Mouse (Mus musculus) midbrain, embryonic 15.5 days (tissue): Measurements from ENCODE around the gene Dpp6. TPM values are rescaled to one million over a fixed set of nuclear protein-coding genes. Genes with fewer than 3 reads are reported as not detected.

Experiments
- ATAC-seq: fragments of 200-750 bp; cut with Nextera tagmentation; replicated peaks from 2 replicates; pipeline ENCODE4 v1.8.0; 2017; ENCODE audit warnings: moderate TSS enrichment
- H3K27ac ChIP-seq: fragments of 300-500 bp; sonication (generic); 2 replicates; pipeline ENCODE4 v1.5.1; 2015; ENCODE audit warnings: mild to moderate bottlenecking, inconsistent platforms
- H3K27me3 ChIP-seq: fragments of 300-500 bp; sonication (generic); replicated peaks from 2 replicates; pipeline ENCODE4 v1.6.1; 2015; ENCODE audit warnings: inconsistent platforms
- H3K36me3 ChIP-seq: fragments of 300-500 bp; sonication (generic); replicated peaks from 2 replicates; pipeline ENCODE4 v1.6.1; 2015; ENCODE audit warnings: inconsistent platforms
- H3K4me1 ChIP-seq: fragments of 300-500 bp; sonication (generic); 2 replicates; pipeline ENCODE4 v1.6.1; 2015; ENCODE audit warnings: inconsistent platforms
- H3K4me2 ChIP-seq: fragments of 300-500 bp; sonication (generic); 2 replicates; pipeline ENCODE4 v1.6.1; 2015; ENCODE audit warnings: inconsistent platforms, mild to moderate bottlenecking, moderate library complexity
- H3K4me3 ChIP-seq: fragments of 300-500 bp; sonication (generic); 2 replicates; pipeline ENCODE4 v1.5.1; 2015; ENCODE audit warnings: mild to moderate bottlenecking, inconsistent platforms
- H3K9ac ChIP-seq: fragments of 300-500 bp; sonication (generic); 2 replicates; pipeline ENCODE4 v1.6.1; 2015; ENCODE audit warnings: mild to moderate bottlenecking, inconsistent platforms
- H3K9me3 ChIP-seq: fragments of 300-500 bp; sonication (generic); 2 replicates; pipeline ENCODE4 v1.6.1; 2016; ENCODE audit warnings: inconsistent platforms
- WGBS: fragments of 180-500 bp; shearing (Covaris S2); methylation state at CpG from one replicate; pipeline ENCODE4 v1.1.7; 2015; ENCODE audit warnings: mixed read lengths; 5-methylcytosine and 5-hydroxymethylcytosine counted together
- polyA plus RNA-seq: library from polyadenylated mRNA; unstranded; fragments of >200 nt; fragmentation: Nextera tagmentation; extraction: Ambion mirVana; gene quantifications from 2 replicates; pipeline ENCODE4 v1.2.1, GENCODE M21; 2015

Dpp6 gene
- polyA plus RNA-seq, 1 experiment from 2014 or later = 88.3 TPM

DNA sequence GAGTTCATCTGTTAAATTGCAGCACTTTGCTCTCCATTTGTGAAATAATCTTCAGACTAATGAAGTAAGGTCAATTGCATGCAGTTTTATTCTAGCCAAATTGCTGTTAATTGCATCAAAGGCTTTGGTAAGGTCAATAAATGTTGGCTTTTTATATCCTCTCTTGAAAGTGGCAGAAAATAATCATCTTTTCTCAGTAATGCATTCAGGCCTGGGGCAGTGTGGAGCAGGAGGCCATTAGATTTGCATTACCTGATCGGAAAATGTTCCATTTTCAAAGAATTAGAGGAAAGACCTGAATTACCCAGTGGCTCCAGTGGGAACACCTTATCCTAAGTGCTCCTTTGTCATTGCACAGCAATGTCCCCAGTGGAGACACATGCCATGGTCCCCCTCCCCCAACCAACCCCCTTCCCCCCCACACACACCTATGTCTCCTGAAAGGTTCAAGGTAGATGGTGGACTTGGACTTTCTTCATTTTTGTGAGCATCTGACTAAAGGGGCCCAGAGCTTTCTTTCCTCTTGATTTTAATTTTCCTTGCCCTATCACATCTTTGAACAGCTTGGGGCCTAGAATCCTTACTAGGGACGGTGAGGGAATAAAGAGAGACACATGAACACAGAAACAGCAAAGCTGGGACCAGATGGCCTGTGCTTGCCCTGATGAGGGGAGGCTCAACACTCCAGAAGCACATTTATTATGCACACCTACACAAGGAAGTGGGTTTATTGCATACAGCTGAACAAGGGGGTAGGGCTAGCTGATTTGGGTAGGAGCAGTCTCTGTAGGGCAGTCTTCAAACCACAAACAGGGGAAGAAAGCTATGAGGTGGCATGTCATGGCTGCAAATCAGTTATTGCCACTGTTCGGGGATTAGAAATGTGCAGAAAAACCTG, 506.1 kb downstream of the Dpp6 start:
- ATAC-seq = peak; percentile 53
- WGBS = 53% methylated on average over 3 of the region's 3 CpGs
- Histone ChIP-seq H3K4me2 (no peak overlapping the region), H3K4me3 (no peak overlapping the region), H3K9ac (no peak overlapping the region), H3K36me3 (no peaks in the 10 kb centered on the region), H3K4me1 (peaks cover 5% of the 10 kb centered on the region; the same call in 1 of the 2 replicates), H3K27me3 (no peaks in the 10 kb centered on the region), H3K27ac (0 out of 2 replicates have a peak overlapping the region, but pooled peaks have one; percentile 10), H3K9me3 (no peaks in the 10 kb centered on the region)

DNA sequence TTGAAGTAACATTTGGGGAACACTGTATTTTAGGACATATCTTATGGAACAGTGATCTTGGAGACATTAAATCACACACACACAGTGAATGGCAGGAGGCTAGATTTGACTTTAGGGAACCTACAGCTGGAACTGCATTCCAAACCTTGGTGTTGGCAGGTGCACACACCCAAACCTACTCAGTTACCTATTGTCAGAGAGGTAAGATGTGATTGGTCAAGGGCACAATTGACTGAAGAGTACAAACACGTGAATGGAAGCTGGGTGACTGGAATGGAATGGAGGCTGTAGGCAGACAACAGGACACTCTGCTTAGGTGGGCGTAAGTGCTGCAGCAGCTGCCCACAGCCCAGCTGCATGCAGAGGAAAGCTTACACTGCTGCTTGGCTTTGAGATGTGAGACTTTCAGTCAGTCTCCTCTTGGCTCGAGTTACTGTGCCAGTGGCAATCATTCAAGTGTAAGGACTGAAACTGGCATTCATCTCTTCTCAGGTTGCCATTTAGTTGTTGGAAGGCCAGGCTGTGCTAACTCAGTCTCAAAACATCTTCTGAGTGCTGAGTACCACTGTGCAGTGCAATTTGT, 507.4 kb downstream of the Dpp6 start:
- H3K9ac ChIP-seq = no peak overlapping the region
- no peak overlapping the region for H3K4me2 ChIP-seq
- 70% methylated on average over 3 of the region's 3 CpGs for whole genome bisulfite sequencing
- peaks cover 5% of the 10 kb centered on the region; the same call in 1 of the 2 replicates for H3K4me1 ChIP-seq
- H3K27ac ChIP-seq = no peak overlapping the region
- ATAC-seq = no peak
- H3K9me3 ChIP-seq = no peaks in the 10 kb centered on the region
- H3K27me3 ChIP-seq = no peaks in the 10 kb centered on the region
- no peaks in the 10 kb centered on the region for H3K36me3 ChIP-seq
- no peak overlapping the region for H3K4me3 ChIP-seq

DNA sequence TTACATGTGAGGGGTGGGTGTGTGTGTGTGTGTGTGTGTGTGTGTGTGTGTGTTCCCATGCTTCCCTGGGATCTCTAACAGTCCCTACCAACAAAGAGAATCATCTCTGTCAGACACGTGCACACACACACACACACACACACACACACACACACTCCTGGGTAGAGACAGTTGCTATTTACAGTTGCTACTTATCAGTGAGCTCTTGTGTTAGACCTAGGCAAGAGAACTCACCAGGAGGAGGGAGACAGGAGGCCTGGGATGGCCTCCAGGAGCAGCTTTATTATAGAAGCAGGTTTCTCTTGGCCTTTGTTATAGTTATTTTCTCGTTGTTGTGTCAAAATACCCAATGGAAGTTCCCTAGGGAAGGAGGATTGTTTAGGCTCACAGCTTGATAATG, 519.7 kb downstream of the Dpp6 start:
- 68% methylated on average over 2 of the region's 2 CpGs for WGBS
- no peaks in the 10 kb centered on the region for H3K27me3 ChIP-seq
- no peak overlapping the region for H3K27ac ChIP-seq
- peaks cover 21% of the 10 kb centered on the region for H3K4me1 ChIP-seq
- no peak overlapping the region for H3K4me3 ChIP-seq
- no peaks in the 10 kb centered on the region for H3K9me3 ChIP-seq
- ATAC-seq = no peak
- no peaks in the 10 kb centered on the region for H3K36me3 ChIP-seq
- no peak overlapping the region for H3K4me2 ChIP-seq
- no peak overlapping the region for H3K9ac ChIP-seq

DNA sequence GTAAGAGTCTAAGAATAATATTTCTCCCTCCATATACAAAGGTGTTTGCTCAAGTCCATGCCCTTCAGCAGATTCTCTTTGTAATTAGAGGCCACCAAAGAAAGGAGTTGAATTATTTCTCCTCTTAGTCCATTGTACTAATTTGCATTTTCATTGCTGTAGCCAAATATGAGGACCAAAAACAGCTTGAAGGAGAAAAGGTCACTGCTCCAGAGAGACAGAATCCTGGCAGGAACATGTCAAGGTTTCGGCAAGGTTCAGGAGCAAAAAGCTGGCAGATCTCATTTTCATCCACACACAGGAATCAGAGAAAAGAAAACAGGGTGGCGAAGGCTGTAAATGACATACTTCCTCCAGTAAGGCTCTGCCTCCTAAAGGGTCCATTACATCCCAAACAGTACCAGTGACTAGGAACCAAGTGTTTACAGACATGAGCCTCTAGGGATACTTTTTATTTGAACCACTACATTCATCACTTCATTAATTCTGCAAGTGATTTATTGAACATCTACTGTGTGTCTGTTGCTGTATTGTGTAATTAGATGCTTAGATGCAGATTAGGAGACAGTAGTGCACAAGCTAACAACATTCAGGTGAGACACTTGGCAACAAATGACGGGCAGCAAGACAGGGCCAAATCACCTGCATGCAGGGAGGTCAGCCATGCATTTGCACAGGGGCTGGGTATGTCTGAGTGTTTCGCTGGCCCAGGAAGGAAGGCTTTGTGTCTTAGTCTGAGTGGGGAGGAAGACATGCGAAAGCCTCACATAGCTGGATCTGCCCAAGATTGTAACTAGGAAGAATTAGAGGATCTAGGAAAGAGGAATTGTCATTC, 522.4 kb downstream of the Dpp6 start:
- ATAC-seq = no peak
- Histone ChIP-seq H3K36me3 (no peaks in the 10 kb centered on the region), H3K4me2 (no peak overlapping the region), H3K27me3 (no peaks in the 10 kb centered on the region), H3K27ac (no peak overlapping the region), H3K9ac (no peak overlapping the region), H3K9me3 (no peaks in the 10 kb centered on the region), H3K4me1 (peaks cover 21% of the 10 kb centered on the region), H3K4me3 (no peak overlapping the region)
- 77% methylated on average over 5 of the region's 5 CpGs for WGBS

DNA sequence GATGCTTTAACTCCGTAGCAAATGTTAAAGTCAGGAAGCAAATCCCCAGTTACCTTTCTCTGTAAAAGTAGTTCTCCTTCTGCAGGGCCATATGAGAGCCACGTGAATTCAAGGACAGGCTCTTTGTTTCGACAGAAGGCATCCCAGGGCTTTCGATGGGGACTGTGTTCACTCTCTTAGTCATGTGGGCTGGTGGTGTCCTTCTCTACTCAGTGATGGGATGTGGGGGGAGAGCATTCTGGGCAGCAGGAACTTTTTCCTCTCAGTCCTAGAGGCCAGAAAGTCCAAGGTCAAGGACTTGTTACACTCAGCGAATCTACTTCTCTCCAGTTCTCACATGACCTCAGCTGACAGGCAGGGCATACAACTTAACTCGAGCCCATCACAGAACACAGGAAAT, 525.3 kb downstream of the Dpp6 start:
- no peaks in the 10 kb centered on the region for H3K27me3 ChIP-seq
- H3K4me2 ChIP-seq = no peak overlapping the region
- 73% methylated on average over 6 of the region's 6 CpGs for WGBS
- H3K36me3 ChIP-seq = no peaks in the 10 kb centered on the region
- H3K27ac ChIP-seq = no peak overlapping the region
- no peaks in the 10 kb centered on the region for H3K9me3 ChIP-seq
- H3K4me1 ChIP-seq = peaks cover 18% of the 10 kb centered on the region
- H3K4me3 ChIP-seq = no peak overlapping the region
- no peak for ATAC-seq
- no peak overlapping the region for H3K9ac ChIP-seq

DNA sequence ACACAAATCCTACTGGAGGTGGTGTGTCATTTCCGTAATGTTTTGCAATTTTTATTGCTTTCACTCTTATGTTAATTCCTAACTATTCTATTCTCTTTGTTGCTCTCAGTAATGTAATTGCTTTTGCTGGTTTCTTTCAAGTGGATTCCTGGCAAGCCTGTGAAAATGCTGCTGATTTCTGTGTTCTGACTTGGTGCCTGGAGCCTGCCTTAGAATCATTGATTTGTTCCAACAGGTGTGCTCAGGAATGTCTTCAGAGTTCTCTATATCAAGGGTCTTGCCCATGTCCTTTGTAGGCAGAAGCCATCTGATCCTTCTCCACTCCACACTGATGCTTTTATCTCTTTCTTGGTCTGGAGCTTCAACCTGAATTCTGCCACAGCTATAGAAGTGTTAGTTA, 526.6 kb downstream of the Dpp6 start:
- Histone ChIP-seq H3K4me3 (no peak overlapping the region), H3K4me2 (no peak overlapping the region), H3K36me3 (no peaks in the 10 kb centered on the region), H3K9ac (no peak overlapping the region), H3K27ac (no peak overlapping the region), H3K27me3 (no peaks in the 10 kb centered on the region), H3K4me1 (peaks cover 22% of the 10 kb centered on the region), H3K9me3 (no peaks in the 10 kb centered on the region)
- peak; percentile 52; the same call in 1 of the 2 replicates for ATAC-seq
- 76% methylated on average over 1 of the region's 1 CpGs for WGBS

DNA sequence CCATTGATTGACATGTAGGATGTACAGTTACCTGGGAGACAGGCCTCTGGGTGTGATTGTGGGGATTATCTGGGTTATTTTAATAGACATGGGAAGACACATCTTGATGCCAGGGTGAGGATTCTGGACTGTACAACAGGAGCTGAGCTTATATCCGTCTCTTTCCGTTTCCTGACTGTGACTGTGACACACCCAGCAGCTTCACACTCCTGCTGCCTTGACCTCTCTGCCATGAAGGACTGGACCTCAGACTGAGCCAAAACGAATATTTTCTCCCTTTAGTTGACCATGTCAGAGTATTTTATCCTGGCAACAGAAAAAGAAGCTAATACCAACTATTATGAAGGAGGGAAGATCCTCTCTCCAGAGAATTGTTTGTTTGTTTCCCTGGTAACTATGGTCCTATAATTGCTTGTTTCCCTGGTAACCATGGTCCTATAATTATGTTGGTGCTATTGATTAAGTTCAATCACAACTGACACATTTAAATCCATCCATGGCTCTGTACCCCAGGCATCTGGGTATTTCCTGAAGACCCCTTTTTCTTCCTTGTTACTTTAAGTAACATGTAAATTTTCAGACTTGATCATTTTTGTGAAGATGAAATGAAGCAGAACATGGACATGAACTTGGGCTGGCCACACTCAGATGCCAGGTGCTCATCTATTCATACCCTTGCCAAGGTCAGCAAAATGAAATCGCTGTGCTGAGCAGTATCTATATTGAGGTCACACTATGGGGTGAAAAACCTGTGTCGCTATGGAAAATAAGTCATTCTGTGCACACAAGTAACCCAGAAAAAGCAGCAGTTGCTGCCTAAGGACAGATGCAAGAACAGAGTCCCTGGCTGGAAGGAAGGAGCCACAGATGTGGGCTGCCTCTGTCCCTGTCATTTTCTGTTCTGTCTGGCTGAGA, 531.4 kb downstream of the Dpp6 start:
- WGBS = 39% methylated on average over 5 of the region's 5 CpGs
- ATAC-seq = 0 out of 2 replicates have a peak, but pooled peaks have one; percentile 12
- H3K9me3 ChIP-seq = no peaks in the 10 kb centered on the region
- no peak overlapping the region for H3K4me3 ChIP-seq
- no peaks in the 10 kb centered on the region for H3K27me3 ChIP-seq
- no peaks in the 10 kb centered on the region for H3K36me3 ChIP-seq
- H3K27ac ChIP-seq = 0 out of 2 replicates have a peak overlapping the region, but pooled peaks have one; percentile 31
- H3K4me2 ChIP-seq = no peak overlapping the region
- H3K4me1 ChIP-seq = peaks cover 18% of the 10 kb centered on the region
- H3K9ac ChIP-seq = no peak overlapping the region

DNA sequence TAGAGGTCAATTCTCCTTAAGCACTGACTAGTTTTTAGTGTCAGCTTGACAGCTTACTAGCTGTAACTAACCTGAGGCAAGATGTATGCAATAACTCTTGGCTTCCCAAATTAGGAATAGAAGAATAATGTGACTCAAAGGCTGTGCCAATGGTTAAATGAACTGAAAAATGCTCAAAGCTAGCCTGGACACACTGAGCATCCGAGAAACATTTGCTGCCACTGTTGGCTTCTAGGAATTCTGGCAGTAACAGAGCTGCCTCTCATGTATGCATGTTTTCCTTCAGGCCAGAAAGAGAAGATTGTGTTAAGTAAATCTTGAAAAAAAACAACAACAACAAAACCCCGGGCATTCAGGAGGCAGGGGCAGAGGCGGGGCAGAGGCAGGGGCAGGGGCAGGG, 540.6 kb downstream of the Dpp6 start:
- H3K27ac ChIP-seq = no peak overlapping the region
- 82% methylated on average over 3 of the region's 3 CpGs for WGBS
- H3K9ac ChIP-seq = no peak overlapping the region
- H3K4me1 ChIP-seq = no peaks in the 10 kb centered on the region
- no peak overlapping the region for H3K4me2 ChIP-seq
- H3K36me3 ChIP-seq = no peaks in the 10 kb centered on the region
- H3K4me3 ChIP-seq = no peak overlapping the region
- no peaks in the 10 kb centered on the region for H3K9me3 ChIP-seq
- ATAC-seq = no peak
- H3K27me3 ChIP-seq = no peaks in the 10 kb centered on the region

DNA sequence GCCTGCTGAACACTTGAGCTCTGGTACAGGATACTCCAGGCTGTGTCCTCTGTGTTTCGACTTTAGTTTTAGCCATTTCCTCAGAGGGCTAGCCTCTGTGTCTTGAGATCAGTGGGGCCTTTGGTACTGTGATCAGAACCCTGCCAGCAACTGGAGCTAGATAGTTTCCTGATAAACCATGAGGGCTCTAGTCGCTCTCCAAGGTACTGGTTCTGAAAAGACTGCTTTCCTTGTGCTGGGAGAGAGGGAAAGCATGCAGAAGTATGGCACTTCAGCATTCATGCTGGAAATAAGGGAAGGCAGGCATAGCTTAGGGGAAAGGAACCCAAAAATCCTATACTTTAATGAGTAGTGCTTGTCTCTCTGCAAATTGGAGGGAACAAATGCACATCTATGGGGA, 548.9 kb downstream of the Dpp6 start:
- no peak overlapping the region for H3K9ac ChIP-seq
- no peaks in the 10 kb centered on the region for H3K27me3 ChIP-seq
- no peak for ATAC-seq
- no peak overlapping the region for H3K4me2 ChIP-seq
- 81% methylated on average over 2 of the region's 2 CpGs for WGBS
- no peaks in the 10 kb centered on the region for H3K36me3 ChIP-seq
- no peaks in the 10 kb centered on the region for H3K4me1 ChIP-seq
- H3K4me3 ChIP-seq = no peak overlapping the region
- no peak overlapping the region for H3K27ac ChIP-seq
- H3K9me3 ChIP-seq = no peaks in the 10 kb centered on the region

DNA sequence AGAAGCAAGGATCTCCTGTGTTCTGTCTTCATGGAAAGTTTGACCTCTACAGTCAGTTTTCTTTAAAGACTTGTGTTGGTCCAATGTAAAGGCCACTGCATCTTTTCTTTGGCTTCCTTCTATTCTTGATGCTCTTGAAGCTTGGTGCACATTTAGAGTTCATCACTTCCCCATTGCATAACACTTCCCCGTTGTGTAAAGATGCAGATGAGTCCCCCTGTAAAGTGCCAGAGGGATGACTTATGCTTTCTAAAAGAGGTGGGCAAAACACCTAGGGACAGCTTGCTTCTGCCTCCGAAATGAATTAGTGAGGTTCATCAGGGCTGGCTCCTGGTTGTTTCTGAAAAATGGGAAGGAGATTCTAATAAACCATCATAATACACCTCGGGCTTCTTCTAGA, 553.8 kb downstream of the Dpp6 start:
- no peak overlapping the region for H3K4me3 ChIP-seq
- WGBS = 88% methylated on average over 3 of the region's 3 CpGs
- H3K9me3 ChIP-seq = no peaks in the 10 kb centered on the region
- no peak for ATAC-seq
- H3K27ac ChIP-seq = no peak overlapping the region
- H3K4me1 ChIP-seq = no peaks in the 10 kb centered on the region
- H3K27me3 ChIP-seq = no peaks in the 10 kb centered on the region
- H3K4me2 ChIP-seq = no peak overlapping the region
- H3K9ac ChIP-seq = no peak overlapping the region
- H3K36me3 ChIP-seq = no peaks in the 10 kb centered on the region

DNA sequence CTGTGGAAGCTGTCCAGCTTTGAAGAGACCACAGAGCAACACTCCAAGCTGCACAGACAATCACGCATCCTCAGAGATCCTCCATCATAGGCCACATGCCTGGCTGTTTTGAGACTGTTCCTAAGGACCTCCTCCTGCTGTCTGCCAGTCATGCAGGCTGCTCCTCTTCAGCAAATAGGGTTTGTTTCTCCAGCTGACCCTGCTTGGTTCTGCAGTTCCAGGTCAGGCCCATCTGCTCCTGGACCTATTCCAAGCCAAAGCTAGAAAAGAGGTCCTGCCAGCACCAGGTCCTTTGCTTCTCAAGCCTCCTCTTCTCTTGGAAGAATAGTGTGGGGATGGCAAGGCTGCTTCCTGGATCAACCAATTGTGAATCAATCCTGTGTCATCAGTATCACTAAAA, 556.9 kb downstream of the Dpp6 start:
- Histone ChIP-seq H3K9ac (no peak overlapping the region), H3K27ac (no peak overlapping the region), H3K4me3 (no peak overlapping the region), H3K4me2 (no peak overlapping the region), H3K36me3 (no peaks in the 10 kb centered on the region), H3K4me1 (no peaks in the 10 kb centered on the region), H3K9me3 (no peaks in the 10 kb centered on the region), H3K27me3 (no peaks in the 10 kb centered on the region)
- no peak for ATAC-seq
- WGBS = 61% methylated on average over 1 of the region's 1 CpGs
